Mouse (Mus musculus) hematopoietic stem cell, adult 5-6 weeks (primary cell): ENCODE results near the gene Zbtb17. TPM values are rescaled to one million over a fixed set of nuclear protein-coding genes. Genes with fewer than 3 reads are reported as not detected.

ENCODE experiments used
- ATAC-seq, 2 experiments: fragments of 125-278 bp in 1 of 2; replicated peaks in 1 of 2; 2 replicates each; pipeline ENCODE4 v1.8.0; 2016 to 2017; ENCODE audit warnings: inconsistent platforms in 2 of 2, mild to moderate bottlenecking in 2 of 2, moderate number of reproducible peaks in 2 of 2, low read depth in 1 of 2, moderate TSS enrichment in 1 of 2; ENCODE audit not compliant: low FRiP score in 2 of 2, poor library complexity in 2 of 2, severe bottlenecking in 2 of 2, insufficient read depth in 1 of 2, low TSS enrichment in 1 of 2
- total RNA-seq: library from RNA; stranded (forward); fragments of 172-1452, 232-1000 nt; gene quantifications from 2 replicates; pipeline ENCODE4 v1.2.3, GENCODE M21; 2017

The Zbtb17 gene
- total RNA-seq, 1 experiment from 2014 or later: 22.3 TPM

- ATAC-seq: no peak
These were observed 6.8 kb downstream of the Zbtb17 start for GRCm38 (mm10) chr4:141451251-141451650.

- no peak for ATAC-seq
These were observed 7.5 kb downstream of the Zbtb17 start for GRCm38 (mm10) chr4:141451916-141452450.

GRCm38 (mm10) chr4:141454581-141455350, 10.3 kb downstream of the Zbtb17 start:
- ATAC-seq: peak; percentile 86 to 88

- no peak for ATAC-seq
These were observed 11.1 kb downstream of the Zbtb17 start for GRCm38 (mm10) chr4:141455526-141455925.

- ATAC-seq: no peak
These were observed 11.9 kb downstream of the Zbtb17 start for GRCm38 (mm10) chr4:141456193-141456938.

- ATAC-seq: no peak
These were observed 13.8 kb downstream of the Zbtb17 start for GRCm38 (mm10) chr4:141458236-141458635.

- no peak for ATAC-seq
These were observed 14.4 kb downstream of the Zbtb17 start for GRCm38 (mm10) chr4:141458888-141459287.

GRCm38 (mm10) chr4:141459766-141460165, 15.3 kb downstream of the Zbtb17 start:
- ATAC-seq: no peak

GRCm38 (mm10) chr4:141460481-141460880, 16.0 kb downstream of the Zbtb17 start:
- no peak for ATAC-seq

GRCm38 (mm10) chr4:141461088-141461487, 16.6 kb downstream of the Zbtb17 start:
- no peak for ATAC-seq

GRCm38 (mm10) chr4:141461576-141461975, 17.1 kb downstream of the Zbtb17 start:
- no peak for ATAC-seq

GRCm38 (mm10) chr4:141463472-141463871, 19.0 kb downstream of the Zbtb17 start:
- no peak for ATAC-seq

- ATAC-seq: no peak
These were observed 20.3 kb downstream of the Zbtb17 start for GRCm38 (mm10) chr4:141464722-141465121.

- no peak for ATAC-seq
These were observed 21.2 kb downstream of the Zbtb17 start for GRCm38 (mm10) chr4:141465512-141466288.

- no peak for ATAC-seq
These were observed 21.9 kb downstream of the Zbtb17 start for GRCm38 (mm10) chr4:141466289-141466795.

GRCm38 (mm10) chr4:141466844-141467580, 22.6 kb downstream of the Zbtb17 start:
- ATAC-seq: no peak

- no peak for ATAC-seq
These were observed 23.1 kb downstream of the Zbtb17 start for GRCm38 (mm10) chr4:141467581-141467927.
